Mouse (Mus musculus): ENCODE results near the gene Schip1.

Schip1 gene

DNA sequence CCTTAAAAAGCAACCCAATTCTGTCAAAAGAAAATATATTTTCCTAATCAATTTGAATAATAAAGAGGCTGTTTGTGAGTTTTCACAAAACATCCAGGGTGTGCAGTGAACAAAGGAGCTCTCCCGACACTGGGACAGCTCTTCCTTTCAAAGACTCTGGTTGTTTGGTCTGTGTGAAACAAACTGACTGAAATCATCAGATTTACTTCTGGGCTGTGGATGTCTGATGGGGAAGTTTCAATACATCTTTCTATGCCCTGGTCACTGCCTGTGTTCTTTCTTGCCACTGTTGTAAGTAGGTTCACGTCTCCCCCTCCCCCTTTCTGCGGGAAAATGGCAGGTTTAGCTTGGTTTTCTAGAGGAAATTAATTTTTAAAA lies 449.5 kb downstream of the Schip1 start:
- DNase-seq = no peak

DNA sequence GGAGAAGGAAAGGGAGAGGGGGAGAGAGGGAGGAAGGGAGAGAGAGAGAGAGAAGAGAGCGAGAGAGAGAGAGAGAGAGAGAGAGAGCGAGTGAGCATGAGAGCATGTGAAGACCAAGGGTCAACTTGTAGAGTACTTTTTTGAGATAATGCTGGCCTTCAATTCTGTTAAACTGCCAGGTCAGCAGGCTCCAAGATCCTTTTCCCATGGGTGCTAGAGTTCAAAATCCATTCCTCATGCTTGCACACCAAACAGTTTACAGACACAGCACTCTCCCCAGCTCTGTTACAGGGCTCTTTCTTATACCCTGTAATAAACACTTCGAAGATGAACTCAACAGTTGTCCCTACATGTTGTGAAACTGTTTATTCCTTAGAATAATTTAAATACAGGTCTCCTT lies 450.1 kb downstream of the Schip1 start:
- no peak for DNase-seq

DNA sequence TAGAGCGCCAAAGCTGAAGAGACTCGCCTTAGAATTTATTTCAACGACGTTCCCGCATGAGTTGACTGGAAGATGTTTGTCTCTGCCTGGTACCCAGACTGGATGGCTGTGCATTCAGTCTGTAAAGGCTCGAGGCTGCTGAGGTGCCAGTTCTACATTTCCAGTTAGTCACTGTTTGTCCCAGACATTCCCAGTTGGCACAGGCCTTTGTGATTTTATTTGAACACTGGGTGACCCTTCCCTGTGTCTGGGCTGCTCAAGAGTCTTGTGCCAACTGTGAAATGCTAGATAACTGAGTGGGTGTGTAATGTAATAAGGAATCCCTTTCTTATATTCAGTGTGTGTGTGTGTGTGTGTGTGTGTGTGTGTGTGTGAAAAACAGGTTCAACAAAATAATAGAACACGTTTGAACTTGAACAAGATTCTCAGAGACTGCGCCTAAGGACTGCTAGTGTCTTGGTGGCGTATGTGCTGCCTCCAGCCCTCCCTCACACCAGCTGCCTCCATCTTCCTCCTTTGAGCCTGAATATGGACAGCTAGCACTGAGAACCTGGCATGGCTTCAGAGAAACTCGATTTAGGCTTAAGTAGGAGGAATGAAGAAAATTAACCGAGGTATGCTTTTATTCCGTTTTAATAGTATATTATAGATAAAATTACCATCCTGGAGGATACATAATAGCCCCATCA lies 451.9 kb downstream of the Schip1 start:
- DNase-seq = no peak

DNA sequence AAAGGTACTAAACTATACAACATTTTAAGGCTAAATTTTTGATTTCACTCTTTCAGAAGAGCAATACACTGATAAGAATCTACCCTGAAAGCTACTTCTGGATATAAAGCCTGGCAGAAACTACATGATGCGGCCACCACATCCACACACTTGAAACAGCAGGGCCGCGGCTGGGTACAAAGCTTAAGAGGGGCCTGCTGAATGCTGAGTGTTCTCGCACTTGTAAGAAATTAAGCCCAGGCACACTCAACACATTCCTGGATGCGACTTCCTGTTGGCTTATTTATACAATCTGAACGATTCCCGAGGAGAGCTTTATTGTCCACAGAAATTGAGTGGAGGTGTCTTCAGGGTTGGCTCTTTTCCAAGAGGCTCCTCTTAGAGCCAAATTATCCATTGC lies 452.6 kb downstream of the Schip1 start:
- DNase-seq = no peak

DNA sequence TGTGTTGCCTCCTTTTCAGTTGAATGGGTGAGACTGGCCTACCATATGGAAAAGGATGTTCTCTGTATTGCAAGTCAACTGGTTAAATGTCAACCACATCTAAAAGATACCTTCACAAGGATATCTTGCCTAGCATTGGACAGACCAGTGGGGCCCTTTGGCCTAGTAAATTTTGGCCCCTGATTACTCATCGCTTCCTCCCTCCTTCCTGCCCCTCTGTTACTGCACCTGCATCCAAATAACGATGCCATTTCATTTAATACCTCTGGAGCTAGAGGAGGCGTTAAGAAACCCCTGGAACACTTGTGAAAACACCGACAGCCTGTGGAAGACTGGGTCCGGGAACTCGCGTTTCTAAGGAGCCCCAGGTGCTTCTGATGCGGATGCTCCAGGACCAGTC lies 453.4 kb downstream of the Schip1 start:
- no peak for DNase-seq

DNA sequence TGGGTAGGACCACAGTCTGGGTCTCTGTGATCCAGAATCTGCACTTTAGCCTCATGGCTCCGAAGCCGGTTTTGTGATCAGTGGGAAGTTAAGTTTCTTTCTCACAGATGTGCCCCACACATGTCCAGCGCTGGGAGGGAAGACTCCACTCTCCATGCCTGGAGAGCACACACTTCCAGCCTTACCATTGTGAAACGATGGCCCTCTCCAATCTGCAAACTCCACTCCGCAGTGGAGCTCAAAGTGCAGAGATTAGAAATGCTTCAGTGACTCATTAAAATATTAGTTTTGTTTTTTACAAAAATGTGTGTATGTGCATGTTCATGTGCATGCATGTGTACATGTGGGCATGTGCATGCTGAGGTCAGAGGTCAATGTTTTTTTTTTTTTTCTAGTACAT lies 454.0 kb downstream of the Schip1 start:
- DNase-seq = no peak

DNA sequence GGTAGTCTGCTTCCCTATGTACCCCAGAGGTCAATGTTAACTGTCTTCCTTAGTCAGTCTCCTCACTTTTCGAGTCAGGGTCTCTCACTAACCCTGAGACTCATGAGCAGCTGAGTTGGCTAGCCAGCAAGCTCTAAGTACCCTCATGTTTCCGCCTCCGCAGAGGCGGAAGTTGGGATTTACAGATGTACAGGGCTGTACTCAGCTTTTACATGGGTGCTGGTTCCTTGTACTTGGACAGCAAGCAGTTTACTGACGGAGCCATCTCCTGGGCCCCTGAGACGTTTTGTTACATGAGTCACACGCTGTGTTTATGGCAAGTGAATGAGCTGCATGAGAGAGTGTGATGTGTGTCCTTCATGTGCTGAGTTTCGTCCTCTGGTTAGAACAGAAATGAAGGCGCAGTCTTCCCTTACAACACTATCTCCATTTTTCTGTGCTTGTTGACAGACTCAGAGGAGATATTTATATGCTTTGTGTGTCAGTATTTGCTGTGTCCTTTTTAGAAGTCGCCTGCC lies 460.8 kb downstream of the Schip1 start:
- DNase-seq = no peak

DNA sequence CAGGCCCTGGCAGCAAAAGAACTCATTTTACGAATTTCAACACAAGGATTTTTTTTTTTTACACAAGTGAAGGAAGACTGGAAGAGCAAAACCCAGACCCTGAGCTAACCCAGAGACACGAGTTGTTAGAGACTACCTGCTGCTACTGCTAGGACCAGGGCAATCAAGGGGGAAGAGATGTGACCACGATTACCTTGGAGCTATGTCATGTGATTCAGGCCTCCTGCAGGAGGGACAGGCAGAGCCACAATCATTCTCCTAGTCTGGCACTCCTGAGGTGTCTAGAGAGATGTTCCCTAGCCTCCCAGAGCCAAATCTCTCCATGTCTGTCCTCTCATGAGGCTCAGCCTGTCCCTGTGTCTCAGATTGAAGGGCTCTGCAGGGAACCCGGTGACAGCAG lies 461.8 kb downstream of the Schip1 start:
- no peak for DNase-seq

DNA sequence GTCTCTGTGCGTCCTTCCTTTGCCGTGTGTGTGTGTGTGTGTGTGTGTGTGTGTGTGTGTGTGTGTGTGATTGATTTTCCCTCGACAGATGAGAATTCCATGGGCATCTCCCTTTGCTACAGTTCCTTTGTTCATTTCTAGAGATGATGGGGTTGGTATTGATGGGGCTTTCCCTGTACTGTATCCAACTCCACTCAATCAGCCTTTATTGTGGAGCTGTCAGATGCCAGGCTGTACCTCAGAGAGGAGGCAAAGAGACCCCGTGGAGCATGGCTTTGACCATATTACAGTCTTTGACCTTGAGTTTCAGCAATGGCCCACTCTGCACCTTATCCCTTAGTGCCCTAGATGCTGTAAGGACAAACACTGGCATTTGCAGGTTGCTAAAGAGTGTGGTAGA lies 462.6 kb downstream of the Schip1 start:
- no peak for DNase-seq

DNA sequence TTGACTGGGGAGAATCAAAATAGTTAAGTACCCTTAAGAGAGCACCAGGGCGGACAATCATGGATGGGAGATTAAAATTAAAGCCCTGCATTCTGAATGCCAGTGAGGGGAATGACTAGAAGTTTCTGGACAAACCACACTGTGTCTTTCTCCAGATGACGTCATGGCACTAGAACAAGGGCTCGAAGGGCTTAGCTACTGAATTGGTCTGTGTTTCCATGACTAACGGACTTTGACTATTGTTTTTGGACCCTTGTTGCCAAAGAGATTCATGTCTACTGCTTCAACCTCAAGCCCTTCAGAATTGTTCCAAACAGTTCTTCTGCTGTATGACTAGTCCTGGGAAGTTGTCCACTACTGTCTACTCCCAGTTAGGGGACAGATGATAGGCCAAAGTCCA lies 467.3 kb downstream of the Schip1 start:
- no peak for DNase-seq

DNA sequence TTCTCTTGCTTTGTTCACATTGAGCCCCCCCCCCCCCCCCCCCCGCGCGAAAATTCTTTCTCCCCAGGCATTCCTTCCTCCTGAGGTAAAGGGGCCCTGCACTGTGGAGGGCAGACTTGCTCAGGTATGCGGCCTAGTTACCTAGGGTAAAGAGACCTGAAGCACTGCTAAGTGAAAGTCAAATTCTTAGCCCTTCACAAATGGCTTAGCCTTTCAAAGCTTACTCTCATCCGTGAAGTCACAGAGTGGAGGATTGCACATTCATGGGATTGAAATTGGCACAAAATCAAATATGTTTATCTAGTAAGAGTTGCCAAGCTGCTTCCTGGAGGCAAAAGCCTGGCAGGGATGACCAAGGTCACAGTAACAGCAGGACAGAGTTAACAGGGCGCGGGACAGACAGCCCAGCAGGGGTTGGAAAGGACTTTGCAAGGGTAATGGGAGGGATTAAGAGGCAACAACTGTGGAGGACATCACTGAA lies 470.0 kb downstream of the Schip1 start:
- DNase-seq = no peak

DNA sequence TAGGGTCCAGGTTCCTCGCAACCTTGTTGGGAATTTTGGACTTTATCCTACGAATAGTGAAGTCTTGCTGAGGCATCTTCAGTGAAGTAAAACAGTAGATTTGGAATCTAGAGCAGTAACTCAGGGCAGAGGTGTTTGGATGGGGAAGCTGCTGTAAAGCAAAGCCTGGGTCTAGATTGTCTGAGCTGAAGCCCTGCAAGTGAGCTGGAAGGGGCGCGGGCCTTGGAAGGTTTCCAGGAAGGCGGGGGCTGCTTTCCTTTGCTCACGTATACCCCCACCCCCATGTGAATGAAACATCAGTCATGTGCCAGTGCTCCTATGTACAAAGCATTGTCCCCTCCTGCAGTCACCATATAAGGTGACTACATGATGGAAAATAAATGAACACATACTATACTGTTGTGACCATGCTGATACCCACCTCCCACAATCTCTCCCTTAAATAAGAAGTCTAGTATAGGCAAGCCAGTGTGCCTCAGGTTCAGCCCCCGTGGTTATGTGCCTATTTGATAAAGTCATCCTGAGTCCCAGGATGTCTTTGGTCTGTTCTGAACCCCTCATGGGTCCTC lies 470.6 kb downstream of the Schip1 start:
- no peak for DNase-seq

DNA sequence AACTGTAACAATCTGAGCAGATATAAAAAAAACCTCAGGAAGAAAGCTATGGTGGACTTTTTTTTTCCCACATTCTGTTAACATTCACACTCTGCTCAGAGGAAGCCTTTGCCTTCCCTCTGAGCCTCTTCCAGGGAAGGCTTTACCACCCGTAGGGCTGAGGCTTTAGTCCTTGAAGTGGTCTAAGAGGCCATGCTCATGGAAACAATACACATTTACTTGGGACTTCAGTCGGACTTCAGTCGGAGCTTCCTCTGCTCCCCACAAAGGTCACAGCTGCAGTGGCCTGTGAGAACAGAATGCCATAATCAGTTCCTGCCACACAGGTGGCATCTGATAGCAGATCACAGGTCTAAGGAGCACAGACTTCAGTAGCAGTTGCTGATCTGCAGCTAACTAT lies 471.5 kb downstream of the Schip1 start:
- DNase-seq = no peak

DNA sequence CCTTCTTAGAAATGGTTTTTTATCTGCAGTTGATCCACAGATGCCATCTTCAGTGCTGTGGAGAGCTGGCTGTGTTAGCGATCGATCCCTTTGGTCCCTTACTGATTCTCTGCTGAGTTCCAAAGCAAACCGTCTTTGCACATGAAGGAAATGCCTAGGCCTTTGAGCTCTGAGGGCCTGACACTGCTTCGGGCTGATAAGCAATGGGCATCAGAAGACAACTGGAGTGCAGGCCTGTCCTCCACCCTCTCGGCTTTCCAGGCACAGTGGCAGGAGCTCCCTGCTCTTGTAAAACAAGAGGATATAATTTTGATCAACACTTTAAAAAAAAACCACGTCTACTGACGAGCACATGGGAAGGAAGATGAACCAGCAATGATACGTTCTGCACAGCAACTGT lies 477.1 kb downstream of the Schip1 start:
- no peak for DNase-seq

DNA sequence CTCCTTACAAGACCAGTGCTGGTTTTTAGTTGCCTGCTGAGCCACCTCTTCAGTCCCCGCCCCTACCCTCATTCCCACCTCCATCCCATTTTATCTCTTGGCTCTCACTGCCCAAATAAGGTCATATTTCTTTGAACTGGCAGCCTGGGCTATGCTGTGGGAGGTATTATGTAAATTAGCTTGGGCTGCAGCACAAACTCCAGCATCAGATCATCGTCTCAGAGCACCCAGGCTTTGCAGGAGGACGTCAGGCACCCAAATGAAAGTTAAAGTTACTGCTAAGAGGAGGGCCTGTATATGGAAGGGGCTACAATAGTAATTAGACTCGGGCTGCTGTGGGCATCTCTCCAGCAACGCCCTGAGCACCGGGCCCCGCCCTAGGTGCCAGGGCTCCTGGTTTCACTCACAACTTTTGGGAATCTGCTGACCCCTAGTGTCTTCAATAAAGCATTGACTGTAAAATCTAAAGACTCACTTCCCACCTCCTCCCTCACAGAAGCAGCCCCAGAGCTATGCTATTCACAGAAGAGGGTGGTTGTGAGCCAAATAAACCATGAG lies 478.4 kb downstream of the Schip1 start:
- peak; percentile 80 for DNase-seq

DNA sequence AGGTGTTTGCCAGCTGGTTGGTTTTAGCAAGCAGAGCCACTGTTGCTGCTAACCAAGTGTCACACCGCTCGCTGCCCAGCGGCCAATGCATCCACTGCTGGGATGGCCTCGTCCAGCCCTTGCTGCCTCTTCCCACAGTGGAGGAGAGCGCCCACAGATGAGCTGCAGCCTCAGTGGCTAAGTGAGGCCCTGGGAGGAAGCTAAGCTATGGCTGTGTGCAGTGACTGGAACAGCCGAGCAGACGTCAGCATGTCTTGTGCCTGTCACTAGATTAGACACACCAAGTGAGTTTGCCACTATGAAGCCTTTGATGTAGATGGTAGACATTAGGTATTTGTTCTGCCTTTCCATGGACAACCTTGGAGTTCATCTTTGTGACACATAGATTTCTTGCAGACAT lies 480.2 kb downstream of the Schip1 start:
- DNase-seq = no peak

DNA sequence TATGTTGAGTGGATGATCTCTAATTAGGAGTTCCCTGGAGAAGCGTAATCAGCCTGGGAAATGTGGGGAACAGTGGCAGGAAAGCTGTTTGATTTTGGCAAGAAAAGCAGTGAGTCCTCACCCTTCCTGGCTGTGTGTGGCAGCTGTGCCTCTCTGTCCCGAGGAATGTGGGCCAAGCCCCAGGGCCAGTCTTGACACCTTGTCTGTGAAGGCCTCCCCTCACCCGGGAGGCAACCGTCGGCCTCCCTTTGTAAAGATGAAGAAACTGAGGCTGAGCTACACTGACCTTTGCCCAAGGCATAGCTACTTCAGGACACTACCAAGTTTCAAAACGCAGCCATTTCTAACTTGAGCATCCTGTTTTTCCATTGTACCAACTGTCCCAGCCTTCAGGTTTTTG lies 481.3 kb downstream of the Schip1 start:
- no peak for DNase-seq

DNA sequence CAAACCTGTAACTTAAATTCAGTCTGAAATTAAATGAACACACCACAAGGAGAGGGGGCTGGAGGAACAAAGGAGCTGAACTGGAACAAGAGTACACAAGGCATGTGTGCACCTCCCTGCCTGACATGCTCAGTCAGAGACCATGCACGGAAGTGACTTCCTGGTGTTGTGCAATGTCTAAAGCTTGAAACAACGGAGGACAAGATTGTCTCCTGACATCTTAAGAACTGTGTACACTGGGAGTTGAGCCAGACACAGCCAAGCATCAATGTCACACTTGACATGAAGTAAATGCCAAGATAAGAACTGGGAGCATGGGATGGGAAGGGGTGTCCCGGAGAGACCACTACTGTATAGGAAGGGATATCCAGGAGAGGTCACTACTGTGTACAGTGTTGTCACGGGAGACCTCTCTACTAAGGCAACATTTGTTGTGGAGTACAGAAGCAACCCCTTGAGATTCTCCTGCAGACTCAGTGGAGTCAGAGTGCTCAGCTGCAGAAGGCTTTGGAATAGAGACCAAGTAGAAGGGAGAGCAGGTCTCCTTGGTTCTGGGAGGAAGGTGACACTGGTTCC lies 490.6 kb downstream of the Schip1 start:
- DNase-seq = no peak

DNA sequence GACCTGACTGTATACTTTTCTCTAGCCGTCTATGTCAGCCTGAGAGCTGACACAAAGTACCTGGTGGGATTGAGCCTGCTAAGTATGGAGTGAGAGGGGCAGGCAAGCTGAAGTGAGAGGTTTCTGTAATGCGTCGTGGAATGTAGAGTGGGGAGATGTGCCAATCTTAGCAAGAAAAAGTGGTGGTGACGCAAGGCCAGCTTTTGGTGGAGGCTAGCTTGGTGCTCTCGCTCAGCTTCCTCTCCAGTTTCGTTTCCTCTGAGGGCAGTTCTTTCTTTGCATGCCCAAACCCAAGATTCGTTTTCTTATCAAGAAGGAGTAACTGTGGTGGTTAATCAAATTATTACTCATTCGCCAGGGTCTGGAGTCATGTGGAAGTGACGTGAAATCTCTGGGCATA lies 492.3 kb downstream of the Schip1 start:
- no peak for DNase-seq

DNA sequence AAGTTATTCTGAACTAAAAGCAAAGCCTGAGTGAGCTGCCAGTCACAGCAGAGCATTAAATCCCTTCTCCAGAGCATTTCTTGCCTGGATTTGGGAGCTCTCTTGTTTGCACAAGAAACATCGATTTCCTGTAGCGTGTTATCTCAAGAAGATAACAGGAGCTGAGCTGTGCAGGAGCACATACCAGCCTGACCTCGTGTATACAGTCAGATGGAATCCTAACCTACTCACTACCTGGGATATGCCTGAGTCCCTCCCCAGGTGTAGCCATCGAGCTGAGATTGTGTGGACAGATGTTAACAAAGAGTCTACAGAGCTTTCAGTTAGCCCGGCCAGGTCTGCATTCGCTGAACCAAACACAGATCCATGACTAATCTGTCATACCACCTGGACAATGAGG lies 494.1 kb downstream of the Schip1 start:
- DNase-seq = peak; percentile 27 to 30

DNA sequence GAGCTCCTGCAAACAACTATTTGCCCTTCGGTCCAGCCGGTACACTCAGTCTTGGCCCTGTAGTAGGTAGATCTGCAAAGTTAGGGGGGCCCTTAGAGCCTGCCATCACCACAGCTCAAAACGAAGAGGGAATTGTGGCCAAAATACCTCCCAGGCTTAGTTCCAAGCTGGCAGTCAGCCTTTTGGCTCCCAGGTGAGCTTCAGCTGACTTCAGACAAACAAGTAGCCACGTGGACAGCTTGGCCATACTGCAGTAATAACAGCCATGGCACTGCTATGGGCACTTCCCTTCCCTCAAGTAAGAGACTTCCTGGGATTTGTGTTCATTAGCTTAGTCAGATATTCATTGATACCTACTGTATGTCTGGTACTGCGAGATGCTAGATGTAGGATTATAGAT lies 495.5 kb downstream of the Schip1 start:
- peak; percentile 89 to 90 for DNase-seq

DNA sequence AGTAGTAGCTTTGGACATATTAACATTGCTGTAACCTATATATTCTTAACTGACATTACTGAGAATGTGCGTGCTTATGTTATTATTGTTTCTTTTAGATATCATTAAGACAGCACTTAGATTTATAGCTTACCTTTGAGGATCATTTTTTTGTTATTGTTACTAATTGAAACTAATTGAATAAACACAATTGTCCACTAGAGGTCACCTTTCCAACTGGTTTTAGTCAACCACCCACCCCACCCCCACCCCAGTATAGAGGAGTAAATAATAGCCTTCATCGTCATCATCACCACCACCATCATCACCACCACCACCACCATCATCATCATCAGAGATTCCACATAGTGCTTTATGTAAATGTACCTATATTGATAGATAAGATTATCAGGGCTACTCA lies 498.2 kb downstream of the Schip1 start:
- peak in 1 of 2 experiments; percentile 22 for DNase-seq

DNA sequence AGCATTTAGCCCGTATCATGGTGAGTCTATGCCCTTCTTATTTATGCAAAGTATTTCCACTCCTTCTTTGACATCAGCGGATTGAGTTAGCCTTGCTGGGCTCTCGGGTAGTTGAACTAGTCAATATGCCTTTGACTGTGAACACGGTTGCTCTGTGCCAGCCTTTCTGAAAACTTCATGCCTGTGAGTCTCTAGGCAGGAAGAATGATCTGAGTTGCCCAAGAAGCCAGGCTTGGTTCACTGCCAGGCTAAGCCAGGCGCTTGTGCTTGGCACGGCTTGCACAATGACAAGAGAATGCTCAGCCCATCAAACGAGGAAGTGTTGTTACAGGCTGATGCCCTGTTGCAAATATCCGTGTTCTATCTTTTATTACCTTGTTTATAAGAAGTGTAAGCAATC lies 499.3 kb downstream of the Schip1 start:
- DNase-seq = peak; percentile 75 to 83
